Mouse (Mus musculus): ENCODE results near the gene Tbxa2r.

The Tbxa2r gene

GRCm38 (mm10) chr10:81319741-81320549 lies 8.6 kb upstream of the Tbxa2r start:
- DNase-seq (ENCODE audit: inconsistent age in 2 of 2, low spot score in 1 of 2), result no peak

GRCm38 (mm10) chr10:81320550-81321347 lies 7.8 kb upstream of the Tbxa2r start, which contains the start of gene Cactin:
Gene Cactin (plus strand): TSS chr10:81321103.
- DNase-seq (ENCODE audit: inconsistent age in 2 of 2, low spot score in 1 of 2), result peak; percentile 100

- no peak for DNase-seq (ENCODE audit: inconsistent age in 2 of 2, low spot score in 1 of 2)
Observed at GRCm38 (mm10) chr10:81321436-81321835, 7.1 kb upstream of the Tbxa2r start.

- DNase-seq (ENCODE audit: inconsistent age in 2 of 2, low spot score in 1 of 2), result peak; percentile 57 to 60
Observed at GRCm38 (mm10) chr10:81322444-81322843, 6.1 kb upstream of the Tbxa2r start.

GRCm38 (mm10) chr10:81323141-81323775 lies 5.3 kb upstream of the Tbxa2r start:
- no peak for DNase-seq (ENCODE audit: inconsistent age in 2 of 2, low spot score in 1 of 2)

GRCm38 (mm10) chr10:81323791-81324530 lies 4.6 kb upstream of the Tbxa2r start:
- no peak for DNase-seq (ENCODE audit: inconsistent age in 2 of 2, low spot score in 1 of 2)

GRCm38 (mm10) chr10:81325176-81325575 lies 3.4 kb upstream of the Tbxa2r start:
- peak in 1 of 2 experiments; percentile 36 for DNase-seq (ENCODE audit: inconsistent age in 2 of 2, low spot score in 1 of 2)

- peak in 1 of 2 experiments; percentile 50 for DNase-seq (ENCODE audit: inconsistent age in 2 of 2, low spot score in 1 of 2)
Observed at GRCm38 (mm10) chr10:81325781-81326180, 2.8 kb upstream of the Tbxa2r start.

- DNase-seq (ENCODE audit: inconsistent age in 2 of 2, low spot score in 1 of 2), result peak; percentile 70 to 77
Observed at GRCm38 (mm10) chr10:81326858-81327257, 1.7 kb upstream of the Tbxa2r start.

- no peak for DNase-seq (ENCODE audit: inconsistent age in 2 of 2, low spot score in 1 of 2)
Observed at GRCm38 (mm10) chr10:81327959-81328358, 572 bp upstream of the Tbxa2r start.

GRCm38 (mm10) chr10:81329194-81329975 lies 854 bp downstream of the Tbxa2r start:
- DNase-seq (ENCODE audit: inconsistent age in 2 of 2, low spot score in 1 of 2), result peak; percentile 54 to 68

- DNase-seq (ENCODE audit: inconsistent age in 2 of 2, low spot score in 1 of 2), result peak; percentile 37 to 67
Observed at GRCm38 (mm10) chr10:81330007-81330406, 1.5 kb downstream of the Tbxa2r start.

- DNase-seq (ENCODE audit: inconsistent age in 2 of 2, low spot score in 1 of 2), result no peak
Observed at GRCm38 (mm10) chr10:81332277-81332676, 3.7 kb downstream of the Tbxa2r start.

GRCm38 (mm10) chr10:81334324-81334723 lies 5.8 kb downstream of the Tbxa2r start:
- DNase-seq (ENCODE audit: inconsistent age in 2 of 2, low spot score in 1 of 2), result no peak

GRCm38 (mm10) chr10:81335393-81336340 lies 7.1 kb downstream of the Tbxa2r start:
- no peak for DNase-seq (ENCODE audit: inconsistent age in 2 of 2, low spot score in 1 of 2)

GRCm38 (mm10) chr10:81336558-81336957 lies 8.0 kb downstream of the Tbxa2r start:
- no peak for DNase-seq (ENCODE audit: inconsistent age in 2 of 2, low spot score in 1 of 2)

GRCm38 (mm10) chr10:81340551-81341332 lies 12.2 kb downstream of the Tbxa2r start:
- DNase-seq (ENCODE audit: inconsistent age in 2 of 2, low spot score in 1 of 2), result no peak

GRCm38 (mm10) chr10:81341333-81341949 lies 12.9 kb downstream of the Tbxa2r start:
- peak; percentile 77 to 92 for DNase-seq (ENCODE audit: inconsistent age in 2 of 2, low spot score in 1 of 2)
